Mouse (Mus musculus): ENCODE results near the gene Prkab2. TPM values are rescaled to one million over a fixed set of nuclear protein-coding genes. Genes with fewer than 3 reads are reported as not detected.

Prkab2 gene
- polyA plus RNA-seq (2014; fragmentation: Illumina TruSeq; extraction: RNeasy Lipid Tissue Mini Kit (QIAGEN cat#74804); ENCODE audit: low read depth, low replicate concordance) = 11.8 TPM

DNA sequence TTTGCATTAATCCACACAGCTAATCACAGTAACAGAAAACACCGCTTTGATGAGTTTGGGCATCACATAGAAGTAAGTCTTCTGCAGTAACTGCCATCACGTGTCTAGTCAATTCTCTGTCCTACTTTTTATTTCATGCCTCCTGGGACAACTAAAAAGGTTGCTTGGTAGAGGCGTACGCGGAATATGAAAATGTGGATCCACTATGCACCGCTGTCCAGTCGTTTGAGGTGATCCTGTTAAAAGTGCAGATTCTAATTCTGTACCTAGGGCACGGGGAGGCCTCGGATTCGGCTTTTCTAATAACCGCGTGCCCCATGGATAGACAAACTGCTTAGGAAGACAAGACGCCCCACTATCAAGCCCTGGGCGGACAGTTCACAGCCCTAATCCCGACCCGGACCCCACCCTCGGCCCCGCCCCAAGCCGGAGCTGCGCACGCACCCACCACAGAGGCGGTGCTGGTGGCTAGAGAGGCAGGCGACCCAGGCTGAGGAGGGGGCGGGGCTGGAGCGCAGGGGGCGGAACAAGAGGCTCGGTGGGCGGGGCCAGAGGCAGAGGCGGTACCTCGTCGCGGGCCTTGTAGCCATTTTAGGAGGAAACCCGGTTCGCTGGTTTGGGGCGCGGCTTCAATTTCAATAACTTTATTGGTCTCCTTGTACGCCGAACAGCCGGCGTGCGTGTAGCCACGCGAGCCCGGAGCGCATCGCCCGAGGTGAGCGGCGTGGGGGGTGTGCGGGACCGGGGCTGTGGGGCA lies at the start of gene Prkab2:
Gene Prkab2, plus strand, starts transcription at position 539 of the 757 bp plus-strand sequence.

GRCm38 (mm10) chr3:97609845-97610410 lies 48.1 kb upstream of the Prkab2 start, which contains the start of gene Chd1l:
TSS of gene Chd1l (minus strand) at chr3:97610203.

GRCm38 (mm10) chr3:97628391-97629001 lies 29.5 kb upstream of the Prkab2 start, which contains the start of gene Fmo5:
TSS of gene Fmo5 (plus strand) at chr3:97628804.

DNA sequence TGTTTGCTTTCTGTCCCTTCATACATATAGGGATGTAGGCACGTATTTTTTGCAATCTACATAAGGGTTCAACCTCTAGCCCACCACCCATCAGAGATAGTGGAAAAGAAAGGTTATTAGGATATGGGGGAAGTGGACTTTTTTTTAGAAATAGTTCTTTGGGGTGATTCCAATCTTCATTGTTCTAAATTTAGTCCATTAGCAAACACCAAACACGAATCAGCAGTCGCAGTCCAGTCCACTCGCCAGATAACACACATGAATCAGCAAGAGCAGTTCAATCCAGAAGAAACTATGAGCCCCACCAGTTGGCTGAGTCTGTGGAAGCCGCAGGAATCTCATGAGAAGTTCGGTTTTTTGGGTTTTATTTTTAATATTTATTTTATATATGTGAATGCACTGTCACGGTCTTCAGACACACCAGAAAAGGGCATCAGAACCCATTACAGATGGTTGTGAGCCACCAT lies 16.7 kb downstream of the Prkab2 start, which contains the start of gene Gm17651:
Gene Gm17651, minus strand, starts transcription at position 51 of the 467 bp plus-strand sequence.

Other genes with a start within 250 kb of the Prkab2 start
- gene Olfr1402, start 236.2 kb upstream of the Prkab2 start, polyA plus RNA-seq (2014; fragmentation: Illumina TruSeq; extraction: RNeasy Lipid Tissue Mini Kit (QIAGEN cat#74804); ENCODE audit: low read depth, low replicate concordance) = not detected
- gene Chd1l, start 48.0 kb upstream of the Prkab2 start, polyA plus RNA-seq (2014; fragmentation: Illumina TruSeq; extraction: RNeasy Lipid Tissue Mini Kit (QIAGEN cat#74804); ENCODE audit: low read depth, low replicate concordance) = 14.6 TPM
- 19.5 TPM for gene Fmo5, start 29.4 kb upstream of the Prkab2 start, polyA plus RNA-seq (2014; fragmentation: Illumina TruSeq; extraction: RNeasy Lipid Tissue Mini Kit (QIAGEN cat#74804); ENCODE audit: low read depth, low replicate concordance)
- not detected for gene Gm17651, start 16.5 kb downstream of the Prkab2 start, polyA plus RNA-seq (2014; fragmentation: Illumina TruSeq; extraction: RNeasy Lipid Tissue Mini Kit (QIAGEN cat#74804); ENCODE audit: low read depth, low replicate concordance)
- 40.0 TPM for gene Pde4dip, start 230.5 kb downstream of the Prkab2 start, polyA plus RNA-seq (2014; fragmentation: Illumina TruSeq; extraction: RNeasy Lipid Tissue Mini Kit (QIAGEN cat#74804); ENCODE audit: low read depth, low replicate concordance)
- gene Sec22b, start 243.0 kb downstream of the Prkab2 start, polyA plus RNA-seq (2014; fragmentation: Illumina TruSeq; extraction: RNeasy Lipid Tissue Mini Kit (QIAGEN cat#74804); ENCODE audit: low read depth, low replicate concordance) = 72.5 TPM

All from adipose tissue, adult 10 weeks (tissue).